Mouse (Mus musculus) lung, postnatal 10 days (tissue): ENCODE measurements around the gene Alppl2.

Experiments
- DNase-seq: peaks from one replicate; pipeline ENCODE4 v3.0.0; 2021

Alppl2 gene

DNA sequence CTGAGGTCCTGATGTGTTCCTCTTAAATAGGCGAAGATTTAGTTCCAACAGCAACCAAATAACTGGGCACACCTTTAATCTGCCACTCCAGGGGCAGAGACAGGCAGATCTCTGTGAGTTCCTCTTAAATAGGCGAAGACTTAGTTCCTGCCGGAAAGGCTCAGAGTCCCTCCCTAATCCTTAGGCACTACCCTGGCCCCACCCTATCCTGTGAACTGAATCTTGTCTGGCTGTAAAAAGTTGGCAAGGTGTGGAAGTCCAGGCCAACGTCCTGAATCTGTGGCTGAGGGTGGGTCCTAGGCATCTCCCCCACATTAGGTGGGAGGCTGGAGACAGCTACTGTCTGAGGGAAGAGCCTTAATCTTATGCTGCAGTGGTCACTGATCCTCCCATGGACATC lies at the start of gene Alppl2:
Gene Alppl2, minus strand, starts transcription at position 101 of the 400 bp plus-strand sequence.
- DNase-seq: no peak

DNA sequence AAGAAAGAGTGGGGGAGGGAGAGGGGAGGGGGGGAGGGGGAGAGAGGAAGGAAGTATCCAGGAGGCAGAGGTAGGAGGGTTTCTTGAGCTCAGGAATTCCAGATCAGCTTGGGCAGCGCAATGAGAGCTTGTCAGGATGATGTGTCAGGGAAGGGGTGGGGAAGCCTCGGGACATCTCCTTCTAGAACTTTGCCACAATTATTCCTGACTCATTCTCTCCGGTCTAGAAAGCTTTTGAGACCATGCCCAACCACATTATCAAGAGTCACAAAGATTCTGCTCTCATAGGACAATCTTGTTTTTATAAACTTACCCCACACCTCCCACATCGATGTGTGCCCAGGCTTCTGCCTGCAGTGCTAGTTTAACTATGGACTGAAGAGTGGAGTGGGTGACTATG lies 42.1 kb upstream of the Alppl2 start:
- DNase-seq: no peak

DNA sequence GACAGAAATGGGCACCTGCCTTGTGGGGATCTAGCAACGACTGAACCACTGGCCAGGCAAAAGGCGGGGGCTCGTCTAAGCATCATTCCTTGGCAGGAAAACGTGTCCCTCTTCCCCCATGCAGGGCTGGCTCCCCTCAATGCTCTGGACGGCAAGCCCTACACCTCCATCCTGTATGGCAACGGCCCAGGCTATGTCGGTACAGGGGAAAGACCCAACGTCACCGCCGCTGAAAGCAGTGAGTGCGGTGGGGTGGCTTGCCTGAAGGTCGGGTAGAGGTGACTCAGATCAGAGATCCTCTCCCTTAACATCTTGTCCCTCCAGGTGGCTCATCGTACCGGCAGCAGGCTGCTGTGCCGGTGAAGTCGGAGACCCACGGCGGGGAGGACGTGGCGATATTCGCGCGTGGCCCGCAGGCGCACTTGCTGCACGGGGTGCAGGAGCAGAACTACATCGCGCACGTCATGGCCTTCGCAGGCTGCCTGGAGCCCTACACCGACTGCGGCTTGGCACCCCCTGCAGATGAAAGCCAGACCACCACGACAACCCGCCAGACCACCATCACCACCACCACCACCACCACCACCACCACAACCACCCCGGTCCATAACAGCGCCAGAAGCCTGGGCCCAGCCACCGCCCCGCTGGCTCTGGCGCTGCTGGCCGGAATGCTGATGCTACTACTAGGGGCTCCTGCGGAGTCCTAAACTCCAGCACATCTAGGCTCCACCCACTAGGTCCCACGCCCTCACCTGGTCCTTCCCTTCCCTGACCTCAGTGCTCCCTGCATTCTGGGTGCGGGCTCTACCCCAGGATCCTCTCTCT lies 37.7 kb upstream of the Alppl2 start:
- DNase-seq: peak; percentile 11

DNA sequence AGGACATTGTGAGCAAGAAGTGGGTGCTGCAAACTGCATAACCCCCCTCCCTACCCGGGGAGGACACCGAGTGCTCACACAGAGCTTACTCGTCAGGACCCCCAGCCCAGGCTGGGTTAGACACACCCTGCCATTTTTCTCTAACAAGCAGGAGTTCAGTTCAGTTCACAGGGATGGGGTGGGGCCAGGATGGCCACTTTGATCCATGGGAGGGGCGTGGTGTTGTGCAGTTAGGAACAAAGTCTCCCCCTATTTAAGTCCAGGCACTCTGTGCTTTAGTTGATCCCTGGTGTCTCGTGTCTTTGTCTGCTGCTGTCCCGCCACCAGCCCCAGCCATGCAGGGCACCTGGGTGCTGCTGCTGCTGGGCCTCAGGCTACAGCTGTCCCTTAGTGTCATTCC lies 34.9 kb upstream of the Alppl2 start, which contains the start of gene Akp3:
Gene Akp3, plus strand, starts transcription at position 301 of the 400 bp plus-strand sequence.
- no peak for DNase-seq

DNA sequence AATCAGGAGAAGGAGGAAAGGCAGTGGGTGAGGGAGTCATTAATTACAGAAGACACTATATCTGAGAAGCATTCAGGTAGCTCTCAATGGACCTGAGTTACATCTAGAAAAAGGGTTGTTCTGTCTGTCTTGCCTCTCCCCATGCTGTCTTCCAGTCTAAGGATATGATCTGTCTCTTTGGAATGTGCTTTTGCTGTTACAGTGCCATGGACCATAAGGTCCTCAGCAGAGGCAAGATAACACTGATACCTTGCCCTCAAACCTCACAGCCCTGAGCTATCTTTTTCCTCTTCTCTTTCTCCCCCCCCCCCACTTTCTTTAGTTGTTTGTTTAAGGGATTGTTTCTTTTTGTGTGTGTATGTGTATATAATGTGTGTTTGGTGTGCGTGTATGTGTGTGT lies 25.1 kb upstream of the Alppl2 start:
- no peak for DNase-seq

DNA sequence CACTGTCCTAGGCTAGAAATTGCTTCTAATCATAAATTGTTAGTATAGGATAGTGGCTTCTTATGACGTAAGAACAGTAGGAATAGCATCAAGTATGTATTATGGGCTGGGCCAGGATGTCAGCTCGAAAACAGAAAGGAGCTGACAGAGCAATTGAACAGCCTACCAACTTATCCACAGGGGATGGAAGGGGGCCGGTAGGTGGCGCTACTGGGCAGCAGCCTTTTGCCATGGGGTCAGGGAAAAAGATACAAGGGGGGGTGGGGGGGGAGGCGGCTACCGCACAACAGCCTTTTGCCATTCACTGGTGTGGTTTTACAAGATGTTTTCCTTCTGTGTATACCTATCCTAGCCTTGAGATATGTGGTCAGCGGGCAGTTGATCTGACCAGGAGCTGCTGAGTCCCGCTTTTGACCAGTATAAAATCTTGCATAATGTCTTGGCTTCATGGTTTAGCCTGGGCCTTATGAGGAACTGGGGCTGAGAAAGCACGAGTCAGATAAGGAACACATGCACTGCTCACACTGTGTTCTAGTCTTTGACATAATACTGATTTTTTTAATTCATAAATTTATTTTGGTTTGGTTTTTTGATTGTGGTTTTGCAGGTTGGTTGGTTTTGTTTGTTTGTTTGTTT lies 22.1 kb upstream of the Alppl2 start:
- peak; percentile 41 for DNase-seq

DNA sequence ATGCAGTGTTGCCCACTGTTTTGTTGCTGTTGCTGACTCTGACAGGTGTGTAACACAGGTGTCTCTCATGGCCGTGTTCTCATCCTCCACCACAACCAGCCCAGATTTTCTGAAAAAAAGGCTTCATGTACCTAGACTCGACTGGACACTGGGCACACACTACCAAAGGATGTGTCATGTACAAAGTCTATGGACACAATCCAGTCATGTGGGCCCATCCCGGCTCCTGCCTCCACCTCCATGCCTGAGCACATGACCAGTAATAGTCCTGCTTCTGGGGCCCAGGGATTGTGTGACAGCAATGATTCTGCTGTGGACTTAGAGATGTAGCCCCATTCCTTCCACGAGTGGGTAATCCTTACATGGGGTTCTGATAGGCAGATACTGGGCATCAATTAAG lies 18.8 kb upstream of the Alppl2 start:
- no peak for DNase-seq

DNA sequence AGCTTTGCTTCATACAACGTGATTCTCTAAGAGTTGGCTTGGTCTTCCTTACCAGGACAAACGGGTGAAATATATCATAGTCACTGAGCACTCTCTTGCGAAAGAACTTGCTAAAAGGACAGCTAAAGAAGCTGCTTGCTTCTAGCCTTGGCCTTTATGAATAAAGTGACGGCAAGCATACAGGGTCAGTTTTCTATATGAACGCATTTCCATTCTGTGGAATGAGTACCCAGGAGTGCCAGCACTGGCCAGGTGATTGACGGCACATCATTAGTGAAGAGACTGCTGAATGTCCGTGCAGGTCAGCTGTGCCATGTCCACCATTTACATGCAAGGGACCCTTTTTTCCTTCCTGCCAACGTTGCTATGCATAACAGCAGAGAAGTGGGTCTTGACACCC lies 16.8 kb upstream of the Alppl2 start:
- DNase-seq: no peak

DNA sequence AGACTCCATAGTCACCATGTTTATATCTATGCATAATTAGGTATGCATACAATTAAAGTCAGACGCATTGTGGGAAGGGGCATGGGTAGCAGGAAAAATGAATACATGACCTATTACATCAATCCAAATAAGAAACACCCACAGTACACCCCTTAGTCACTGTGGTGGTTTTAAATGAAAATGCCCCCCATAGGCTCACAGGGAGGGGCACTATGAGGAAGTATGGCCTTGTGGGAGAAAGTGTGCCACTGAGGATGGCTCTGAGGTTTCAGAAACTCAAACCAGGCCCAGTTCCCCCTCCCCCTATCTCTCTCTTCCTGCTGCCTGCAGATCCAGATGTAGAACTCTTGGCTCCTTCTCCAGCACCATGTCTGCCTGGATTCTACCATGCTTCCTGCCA lies 14.2 kb upstream of the Alppl2 start:
- no peak for DNase-seq

DNA sequence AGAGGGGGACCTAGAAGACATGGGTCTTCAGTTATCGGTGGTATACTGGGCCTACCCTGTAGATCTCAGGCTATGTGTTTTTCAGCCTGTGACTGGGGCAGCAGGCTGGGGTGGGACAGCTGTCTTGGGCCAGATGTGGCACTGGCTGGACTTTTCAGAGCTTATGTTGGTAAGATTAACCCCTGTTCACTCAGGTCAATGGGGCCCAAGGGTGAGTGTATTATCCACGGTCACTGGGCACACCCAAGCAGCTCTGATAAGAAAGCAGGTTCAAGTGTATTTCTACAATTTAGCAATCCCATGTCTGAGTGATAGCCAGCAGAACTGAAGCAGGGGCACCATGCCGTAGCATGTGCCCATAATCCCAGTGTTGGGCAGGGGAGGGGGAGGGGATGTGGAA lies 12.4 kb upstream of the Alppl2 start:
- DNase-seq: no peak

DNA sequence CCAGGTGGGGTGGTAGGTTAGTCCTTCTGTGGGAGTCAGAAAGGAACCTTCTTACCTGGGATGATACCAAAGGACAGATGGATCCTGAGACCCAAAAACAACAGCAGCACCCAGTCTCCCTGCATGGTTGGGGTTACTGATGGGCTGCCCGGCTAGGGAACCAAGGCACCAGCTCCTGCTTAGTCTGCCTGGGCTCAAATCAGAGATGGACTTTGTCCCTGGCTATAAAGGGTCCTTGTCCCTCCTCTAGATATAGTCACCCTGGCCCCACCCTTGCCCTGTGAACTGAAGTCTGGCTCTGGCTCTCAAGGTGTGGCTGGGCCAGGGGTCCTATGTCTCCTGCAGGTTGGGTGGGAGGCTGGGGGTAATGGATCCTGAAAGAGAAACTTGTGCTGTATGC lies 11.7 kb upstream of the Alppl2 start, which contains the start of gene Alpi:
Gene Alpi, minus strand, starts transcription at position 196 of the 400 bp plus-strand sequence.
- no peak for DNase-seq

DNA sequence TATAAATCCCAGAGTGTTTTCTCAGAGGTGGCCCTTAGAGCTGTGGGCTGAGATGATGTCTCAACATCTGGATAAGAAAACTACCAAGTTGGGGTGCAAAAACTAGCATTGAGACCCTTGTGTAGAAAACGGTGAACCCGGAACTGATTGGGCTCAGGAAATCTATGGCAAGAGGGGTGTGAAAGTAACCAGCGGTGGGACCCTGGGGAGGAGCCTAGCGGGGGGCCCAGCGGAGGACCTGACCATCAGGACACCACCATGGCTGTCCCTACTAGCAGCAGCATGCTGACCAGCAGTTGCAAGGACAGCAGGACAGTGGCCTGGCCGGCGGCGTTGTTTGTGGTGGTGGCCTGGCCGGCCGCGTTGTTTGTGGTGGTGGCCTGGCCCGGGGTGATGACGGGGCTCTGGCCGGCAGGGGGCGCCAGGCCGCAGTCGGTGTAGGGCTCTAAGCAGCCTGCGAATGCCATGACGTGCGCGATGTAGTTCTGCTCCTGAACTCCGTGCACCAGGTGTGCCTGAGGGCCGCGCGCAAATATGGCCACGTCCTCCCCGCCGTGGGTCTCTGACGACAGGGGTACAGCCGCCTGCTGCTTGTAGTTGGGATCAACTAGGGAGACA lies 8.7 kb upstream of the Alppl2 start:
- peak; percentile 67 for DNase-seq

DNA sequence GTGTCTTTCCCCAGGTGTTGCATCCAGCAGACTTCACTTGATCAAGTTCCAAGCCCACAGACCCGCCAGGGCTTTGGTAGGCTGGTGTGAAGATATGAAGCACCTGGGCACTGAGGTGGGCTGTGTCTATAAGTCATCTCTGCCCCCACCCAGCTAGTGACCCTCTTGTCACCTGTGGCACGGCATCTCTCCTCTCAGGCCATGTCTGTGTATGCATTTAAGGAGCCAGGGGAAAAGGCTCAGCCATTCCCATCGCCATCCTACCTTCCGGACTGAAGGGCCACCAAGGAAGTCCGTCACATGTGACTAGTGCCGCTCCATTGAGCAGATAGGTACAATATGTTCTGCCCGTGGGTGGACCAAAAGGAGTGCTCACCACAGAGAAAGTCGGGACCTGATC lies 5.9 kb upstream of the Alppl2 start:
- no peak for DNase-seq

DNA sequence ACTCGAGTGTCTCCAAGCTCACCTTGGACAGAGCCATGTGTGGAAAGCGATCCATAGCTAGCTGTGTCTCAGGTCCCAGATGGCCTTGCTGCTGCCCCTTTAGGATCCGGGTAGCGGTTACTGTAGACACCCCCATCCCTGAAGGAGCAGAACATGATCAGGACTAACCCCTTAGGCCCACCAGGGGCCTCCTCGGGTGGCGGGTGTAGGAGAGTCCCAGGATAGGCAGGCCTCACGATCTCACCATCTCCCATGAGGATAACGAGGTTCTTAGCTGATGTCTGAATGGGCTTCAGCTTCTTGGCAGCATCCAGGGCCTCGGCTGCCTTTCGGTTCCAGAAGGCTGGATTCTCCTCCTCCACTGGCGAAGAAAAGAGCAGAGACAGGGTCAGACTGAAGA lies 477 bp downstream of the Alppl2 start:
- DNase-seq: no peak

DNA sequence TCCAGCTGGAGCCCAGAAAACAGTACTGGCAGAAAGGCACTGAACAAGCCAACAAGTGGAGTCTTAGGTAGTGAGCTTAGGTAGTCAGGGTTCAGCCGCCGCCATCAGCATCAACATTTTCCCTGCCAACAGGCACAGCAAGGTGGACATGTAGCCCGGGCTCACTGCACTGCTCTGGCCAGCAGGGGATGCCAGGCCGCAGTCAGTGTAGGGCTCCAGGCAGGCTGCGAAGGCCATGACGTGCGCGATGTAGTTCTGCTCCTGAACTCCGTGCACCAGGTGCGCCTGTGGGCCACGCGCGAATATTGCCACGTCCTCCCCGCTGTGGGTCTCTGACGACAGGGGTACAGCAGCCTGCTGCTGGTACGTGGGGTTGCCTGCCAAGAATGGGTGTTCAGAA lies 2.8 kb downstream of the Alppl2 start:
- no peak for DNase-seq

DNA sequence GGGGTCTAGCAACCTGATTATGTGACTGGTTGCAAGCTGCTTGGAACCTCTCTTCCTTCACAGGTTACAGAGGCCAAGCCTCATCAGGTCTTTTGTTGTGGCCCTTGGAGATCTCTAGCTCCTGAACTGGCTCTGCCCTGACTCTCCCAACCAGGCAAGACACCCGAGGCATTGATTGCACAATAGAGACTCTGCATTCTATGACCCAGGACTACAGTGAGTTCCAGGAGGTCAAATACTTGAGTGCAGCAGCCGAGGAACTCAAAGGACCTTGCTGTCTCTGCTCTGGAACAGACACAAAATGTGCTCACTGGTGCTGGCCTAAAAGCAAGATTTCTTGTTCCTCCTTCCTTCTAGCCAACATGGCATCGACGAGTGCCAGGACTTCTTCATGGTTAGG lies 3.5 kb downstream of the Alppl2 start:
- DNase-seq: no peak

DNA sequence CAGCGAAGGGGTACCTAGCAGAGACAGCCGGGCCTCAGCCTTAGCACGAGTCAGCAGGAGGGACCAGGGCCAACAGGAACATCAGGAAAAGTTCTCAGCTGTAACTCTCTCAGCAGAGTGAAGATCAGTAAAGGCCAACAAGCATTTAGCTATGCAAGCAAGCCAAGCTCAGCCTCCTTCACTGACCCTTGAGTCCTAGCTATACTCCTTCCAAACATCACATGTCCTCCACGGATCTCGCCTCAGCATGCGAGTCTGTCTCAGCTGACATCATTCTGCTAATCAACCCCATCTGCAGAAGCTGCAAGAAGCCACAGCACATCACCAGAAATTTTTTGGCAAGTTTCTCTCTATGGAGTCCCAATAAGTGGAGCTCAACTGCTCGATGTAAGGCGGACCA lies 16.0 kb downstream of the Alppl2 start:
- no peak for DNase-seq

DNA sequence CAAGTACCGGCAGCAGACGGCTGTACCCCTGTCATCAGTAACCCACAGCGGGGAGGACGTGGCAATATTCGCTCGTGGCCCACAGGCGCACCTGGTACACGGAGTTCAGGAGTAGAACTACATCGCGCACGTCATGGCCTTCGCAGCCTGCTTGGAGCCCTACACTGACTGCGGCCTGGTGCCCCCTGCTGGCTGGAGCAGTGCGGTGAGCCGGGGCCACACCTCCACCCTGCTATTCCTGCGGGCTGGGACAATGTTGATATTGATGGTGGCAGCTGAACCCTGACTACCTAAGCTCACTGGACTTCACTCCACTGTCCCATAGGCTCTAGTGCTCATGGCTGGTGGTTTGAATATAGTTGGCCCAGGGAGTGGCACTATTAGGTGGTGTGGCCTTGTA lies 19.0 kb downstream of the Alppl2 start:
- peak; percentile 43 for DNase-seq

DNA sequence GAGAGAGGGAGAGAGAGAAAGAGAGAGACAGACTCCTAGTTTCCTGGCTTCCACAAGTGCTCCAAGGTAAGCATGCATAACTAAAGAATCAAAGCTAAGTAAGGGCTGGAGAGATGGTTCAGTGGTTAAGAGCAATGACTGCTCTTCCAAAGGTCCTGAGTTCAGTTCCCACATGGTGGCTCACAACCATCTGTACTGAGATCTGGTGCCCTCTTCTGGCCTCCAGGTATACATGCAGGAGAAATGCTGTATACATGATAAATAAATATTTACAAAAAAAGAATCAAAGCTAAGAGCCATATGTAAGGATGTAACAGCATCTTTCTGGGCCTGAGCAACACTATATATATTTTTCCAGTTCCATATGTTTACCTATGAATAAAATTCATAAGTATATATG lies 28.8 kb downstream of the Alppl2 start:
- no peak for DNase-seq

DNA sequence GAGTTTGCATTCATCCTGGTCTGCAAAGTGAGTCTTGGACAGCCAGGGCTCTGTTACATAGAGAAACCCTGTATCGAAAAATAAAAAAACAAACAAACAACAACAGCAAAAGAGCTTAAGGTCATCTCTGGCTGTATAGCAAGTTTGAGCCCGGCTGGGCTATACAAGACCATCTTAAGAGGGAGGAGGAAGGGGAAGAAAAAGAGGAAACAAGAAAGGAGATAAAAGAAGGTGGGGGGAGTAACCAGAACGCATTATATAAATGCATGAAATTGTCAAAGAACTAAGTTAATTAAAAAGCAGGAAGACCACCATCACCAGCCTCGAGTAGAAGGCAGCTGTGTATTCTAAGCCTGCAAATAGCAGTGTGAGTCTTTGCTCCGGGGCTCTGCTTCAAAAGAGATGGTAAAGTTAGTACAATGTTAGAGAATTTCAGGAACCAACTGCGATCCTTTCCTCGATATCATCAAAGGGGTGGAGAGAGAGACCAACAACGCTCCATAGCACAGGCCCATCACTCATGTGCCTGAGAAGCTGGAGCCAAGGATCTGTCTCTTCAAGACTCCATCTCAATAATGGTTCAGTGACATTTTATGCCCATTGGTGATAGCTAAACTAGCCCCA lies 30.6 kb downstream of the Alppl2 start:
- DNase-seq: no peak

DNA sequence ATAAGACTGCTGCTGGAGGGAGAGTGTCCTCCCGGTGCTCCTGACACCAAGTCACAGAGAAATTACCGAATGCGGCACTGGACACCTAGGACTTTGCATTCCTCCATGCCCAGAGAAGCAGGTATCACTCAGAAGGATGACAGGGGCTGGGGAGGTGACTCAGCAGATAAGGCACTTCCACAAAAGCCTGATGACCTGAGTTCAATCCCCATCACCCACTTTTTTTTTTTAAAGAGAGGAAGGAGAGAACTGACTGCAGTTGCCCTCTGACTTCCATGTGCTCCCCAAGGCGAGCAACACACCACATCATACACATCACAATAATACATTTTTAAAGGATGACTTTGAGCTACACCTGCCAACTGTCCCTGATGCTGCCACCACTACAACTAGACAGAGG lies 32.7 kb downstream of the Alppl2 start:
- DNase-seq: no peak

DNA sequence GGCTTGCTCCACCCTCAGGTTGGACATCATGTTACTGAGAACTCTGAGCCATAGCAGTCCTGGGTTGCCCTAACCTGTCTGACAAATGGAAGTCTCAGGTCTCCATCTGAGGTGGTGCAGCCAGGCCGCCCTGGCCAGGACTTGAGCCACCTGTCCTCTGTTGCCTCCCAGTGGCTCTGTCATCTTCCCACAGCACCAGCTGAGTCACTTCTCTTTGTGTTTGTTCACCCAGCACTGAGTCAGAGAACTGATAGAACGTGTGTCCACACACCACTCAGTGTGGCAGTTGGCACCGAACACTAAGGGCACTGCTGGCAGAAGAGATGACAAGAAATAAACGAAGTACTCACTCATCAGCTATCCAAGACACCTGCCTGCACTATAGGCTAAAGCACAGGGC lies 38.4 kb downstream of the Alppl2 start:
- no peak for DNase-seq

DNA sequence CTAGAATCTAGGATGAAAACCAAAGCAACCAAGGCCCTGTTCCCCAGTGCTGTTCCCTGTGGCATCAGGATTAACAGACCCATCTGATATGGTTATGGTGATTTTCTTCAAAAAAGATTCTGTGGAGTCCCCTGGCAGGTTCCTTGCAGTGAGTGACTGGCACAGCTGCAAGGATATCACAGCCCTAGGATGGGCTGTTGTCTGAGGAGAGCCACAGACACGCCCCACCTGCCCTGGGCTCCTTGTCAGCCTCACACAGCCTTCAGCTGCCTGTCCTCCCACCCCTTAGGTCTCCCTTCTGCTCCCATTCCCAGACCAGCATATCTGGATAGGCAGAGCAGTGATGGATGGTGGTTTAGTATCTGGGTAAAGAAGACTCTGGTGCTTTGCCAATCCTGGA lies 39.0 kb downstream of the Alppl2 start:
- DNase-seq: no peak

DNA sequence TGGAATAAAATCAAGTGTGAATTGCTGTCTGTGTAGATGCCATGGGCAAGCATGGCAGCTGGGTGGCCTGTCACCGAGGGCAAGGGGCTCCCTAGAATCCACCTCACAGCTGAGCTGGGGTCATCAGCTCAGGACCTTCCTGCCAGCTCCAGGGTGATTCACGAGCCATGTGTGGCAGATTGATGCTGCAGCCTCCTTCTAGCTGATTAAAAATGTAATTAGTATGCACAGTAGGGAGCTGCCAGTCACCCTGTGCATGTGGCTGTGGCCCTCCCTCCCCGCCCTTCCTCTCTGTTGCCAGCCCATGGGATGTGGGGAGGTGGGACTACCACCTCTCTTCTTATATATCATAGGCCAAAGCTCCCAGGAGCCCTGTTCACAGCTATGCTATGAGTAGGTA lies 39.7 kb downstream of the Alppl2 start:
- DNase-seq: no peak
